Mouse (Mus musculus) ES-Bruce4 (cell line): ENCODE measurements at regions not wholly inside any gene's neighbourhood (a gene's known extent, or its start where the extent isn't known, plus 50 kb on each side); places are given as distances from the start of the nearest gene placed in this dataset.

ENCODE experiments used
- CTCF ChIP-seq: IDR thresholded peaks from one replicate; pipeline ENCODE4 v1.8.1; 2011; ENCODE audit warnings: low read depth, low read length
- POLR2A ChIP-seq: IDR thresholded peaks from one replicate; pipeline ENCODE4 v1.8.1; 2011; ENCODE audit warnings: low read length; ENCODE audit not compliant: insufficient read depth

GRCm38 (mm10) chr5:149871521-149871920 is 147.0 kb upstream of the Rxfp2 start:
- TF ChIP-seq POLR2A (no peak), CTCF (no peak)
